Mouse (Mus musculus) layer of hippocampus, postnatal 10 days (tissue): ENCODE results near the gene Rps9. TPM values are rescaled to one million over a fixed set of nuclear protein-coding genes. Genes with fewer than 3 reads are reported as not detected.
"Not testable (repeated sequence)": the region's sequence is repeated elsewhere in the genome, so short reads cannot be mapped to it uniquely, and the experiment has no call there.

Experiments used
- DNase-seq, 2 experiments: peaks; one replicate each; pipeline ENCODE4 v3.0.0; 2021; ENCODE audit warnings: low spot score in 2 of 2
- total RNA-seq, 2 experiments: library from RNA; stranded (reverse); gene quantifications; 2 replicates each; pipeline ENCODE4 v1.2.3; 2021

Rps9 gene
- total RNA-seq, 2 experiments from 2014 or later, result 554 to 633 TPM

DNA sequence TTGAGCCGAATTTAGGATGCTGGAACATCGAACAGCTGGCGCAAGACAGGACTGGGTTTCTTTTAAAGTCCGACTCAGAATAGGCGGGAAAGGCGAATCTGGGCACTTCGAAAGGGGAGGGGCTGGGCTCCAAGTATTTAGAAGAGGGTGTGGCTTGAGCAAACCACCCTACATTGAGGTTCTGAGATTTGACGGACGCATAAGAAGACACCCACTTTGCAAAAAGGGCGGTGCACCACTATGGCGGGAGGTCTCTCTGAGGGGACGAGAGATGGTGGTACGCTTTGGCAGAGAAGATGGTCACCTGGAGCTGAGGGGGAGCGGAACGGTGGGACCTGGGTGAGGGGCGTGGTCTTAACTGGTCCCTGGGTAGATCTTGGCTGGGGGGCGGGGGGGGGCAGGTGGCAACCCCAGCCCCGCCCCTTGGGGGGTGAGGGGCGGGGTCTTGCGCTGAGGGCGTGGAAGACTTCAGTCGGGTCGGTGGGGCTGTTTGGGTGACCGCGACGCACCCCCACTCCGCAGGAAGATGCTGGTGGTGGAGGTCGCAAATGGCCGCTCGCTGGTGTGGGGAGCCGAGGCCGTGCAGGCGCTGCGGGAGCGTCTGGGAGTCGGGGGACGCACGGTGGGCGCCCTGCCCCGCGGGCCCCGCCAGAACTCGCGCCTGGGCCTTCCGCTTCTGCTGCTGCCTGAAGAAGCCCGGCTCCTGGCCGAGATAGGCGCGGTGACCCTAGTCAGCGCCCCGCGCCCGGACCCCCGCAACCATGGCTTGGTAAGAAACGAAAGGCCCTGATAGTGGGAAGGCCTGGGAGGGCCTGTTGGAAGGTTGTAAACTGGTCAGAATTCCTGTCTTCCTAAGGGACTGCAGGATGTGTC, 9.5 kb upstream of the Rps9 start:
- DNase-seq, result peak; percentile 46 to 63

GRCm38 (mm10) chr7:3694949-3695305, 8.9 kb upstream of the Rps9 start:
- DNase-seq, result not testable (repeated sequence)

GRCm38 (mm10) chr7:3698471-3698870, 5.3 kb upstream of the Rps9 start:
- DNase-seq, result no peak

DNA sequence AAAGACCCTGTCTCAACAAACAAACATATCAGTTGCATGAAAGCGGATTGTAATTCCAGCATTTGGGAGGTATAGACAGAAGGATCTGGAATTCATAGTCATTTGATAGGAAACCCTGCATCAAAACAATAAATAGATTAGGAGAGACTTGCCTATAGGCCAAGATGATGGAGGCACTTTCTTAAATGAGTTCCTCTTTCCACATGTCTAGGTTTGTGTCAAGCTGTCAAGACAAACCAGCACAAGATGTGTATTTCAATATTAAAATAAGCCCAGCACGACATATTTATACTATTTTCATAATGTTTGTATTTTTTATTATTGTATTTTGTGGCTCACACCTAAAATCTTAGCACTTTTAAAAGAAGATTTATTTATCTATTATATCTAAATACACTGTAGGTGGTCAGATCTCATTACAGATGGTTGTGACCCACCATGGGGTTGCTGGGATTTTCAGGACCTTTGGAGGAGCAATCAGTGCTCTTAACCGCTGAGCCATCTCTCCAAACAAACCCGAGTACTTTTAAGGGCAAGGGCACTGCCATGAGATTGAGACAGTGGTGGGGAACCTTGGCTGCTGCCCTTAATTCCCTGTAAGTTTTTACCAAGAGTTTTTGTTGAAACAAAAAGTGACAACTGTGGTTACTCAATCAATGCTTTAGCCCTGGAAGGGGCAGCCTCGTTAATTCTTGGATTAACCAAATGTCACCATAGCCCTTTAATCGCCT, 480 bp upstream of the Rps9 start:
- no peak for DNase-seq

DNA sequence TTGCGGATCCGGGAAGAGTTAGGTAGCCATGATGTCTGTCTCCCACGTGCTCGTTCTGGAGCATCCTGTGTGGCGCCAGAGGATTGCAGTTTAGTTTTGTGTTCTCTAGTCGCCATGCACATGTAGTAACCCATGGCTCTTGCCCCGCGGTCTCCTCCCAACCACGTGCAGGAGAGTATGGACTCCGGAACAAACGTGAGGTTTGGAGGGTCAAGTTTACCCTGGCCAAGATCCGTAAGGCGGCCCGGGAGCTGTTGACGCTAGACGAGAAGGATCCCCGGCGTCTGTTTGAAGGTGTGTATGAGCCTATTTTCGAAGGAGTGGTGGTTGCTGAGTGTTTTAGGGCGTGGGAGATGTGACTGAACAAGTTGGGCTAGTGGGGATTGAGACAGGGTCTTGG, 682 bp downstream of the Rps9 start:
- no peak for DNase-seq

DNA sequence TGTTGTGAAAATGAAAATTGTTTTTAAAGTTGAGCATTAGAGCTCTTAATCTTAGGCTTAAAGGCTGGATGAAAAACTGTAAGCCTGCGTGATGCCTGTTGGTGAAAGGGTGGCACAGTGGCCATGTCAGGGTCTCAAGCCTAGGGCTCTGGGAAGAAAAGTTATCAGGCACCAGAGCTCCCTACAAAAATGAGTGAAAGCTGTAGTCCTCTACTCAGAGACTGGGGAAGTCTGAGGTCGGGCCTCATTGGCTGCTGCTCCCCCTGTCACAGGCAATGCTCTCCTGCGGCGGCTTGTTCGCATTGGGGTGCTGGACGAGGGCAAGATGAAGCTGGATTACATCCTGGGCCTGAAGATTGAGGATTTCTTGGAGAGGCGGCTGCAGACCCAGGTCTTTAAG, 1.7 kb downstream of the Rps9 start:
- DNase-seq, result not testable (repeated sequence)

- DNase-seq, result no peak
Observed at GRCm38 (mm10) chr7:3705911-3706310, 2.1 kb downstream of the Rps9 start.

DNA sequence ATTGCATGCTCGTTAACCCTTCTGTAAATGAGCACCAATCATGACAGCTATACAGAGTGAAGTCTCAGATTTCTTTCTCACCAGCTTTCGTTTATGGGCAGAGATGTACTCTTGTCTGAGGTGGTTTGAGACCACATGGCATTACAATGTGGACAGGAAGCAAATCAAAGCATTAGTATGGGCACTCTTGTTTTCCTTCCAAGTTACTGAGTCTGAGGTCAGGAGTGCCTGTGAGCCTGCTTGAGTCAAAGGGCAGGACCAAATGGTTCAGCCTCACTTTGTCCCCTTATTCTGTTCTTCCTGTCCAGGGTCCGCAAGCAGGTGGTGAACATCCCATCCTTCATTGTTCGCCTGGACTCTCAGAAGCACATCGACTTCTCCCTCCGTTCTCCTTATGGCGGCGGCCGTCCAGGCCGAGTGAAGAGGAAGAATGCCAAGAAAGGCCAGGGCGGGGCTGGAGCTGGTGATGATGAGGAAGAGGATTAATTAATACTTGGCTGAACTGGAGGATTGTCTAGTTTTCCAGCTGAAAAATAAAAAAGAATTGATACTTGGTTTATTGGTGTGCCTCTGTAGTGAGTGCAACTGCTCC, 2.6 kb downstream of the Rps9 start:
- no peak for DNase-seq

GRCm38 (mm10) chr7:3707027-3707426, 3.2 kb downstream of the Rps9 start:
- no peak for DNase-seq

DNA sequence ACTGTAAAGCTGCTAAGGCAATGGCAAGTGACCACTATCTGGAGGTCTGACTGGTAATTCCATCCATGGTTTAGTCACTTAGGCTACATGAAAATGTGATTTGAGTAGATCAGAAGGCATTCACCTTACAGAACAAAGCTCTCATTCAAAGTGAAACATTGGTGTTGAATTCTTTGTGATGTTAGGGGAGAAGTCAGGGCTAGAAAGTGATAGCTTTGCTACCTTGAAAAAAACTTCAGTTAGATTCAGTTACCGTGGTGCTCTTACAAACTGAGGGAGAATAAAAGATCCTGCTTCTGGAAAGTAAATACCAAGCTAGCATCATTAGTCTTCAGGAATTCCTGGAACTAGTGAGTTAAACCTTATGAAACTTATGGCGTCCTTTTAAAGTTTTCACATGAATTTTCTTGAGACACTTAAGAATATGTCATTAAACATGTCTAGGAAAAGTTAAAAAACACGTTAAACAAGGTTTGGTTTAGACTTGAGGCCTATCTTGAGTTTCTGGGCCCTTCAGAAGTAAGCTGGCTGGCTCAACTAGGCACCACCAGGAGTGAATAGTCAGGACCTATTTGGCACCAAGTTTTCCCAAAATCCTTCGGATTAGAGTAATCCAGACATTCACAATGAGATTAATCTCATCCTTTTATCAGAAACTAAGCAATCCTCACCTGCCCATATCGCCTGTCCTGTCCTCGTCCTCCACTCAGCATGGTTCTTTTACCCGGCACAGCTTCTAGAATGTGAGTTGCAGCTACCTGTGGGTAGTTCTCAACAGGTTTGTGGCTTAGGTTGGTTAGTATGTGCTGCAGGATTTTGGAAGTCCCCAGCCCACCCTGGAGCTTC, 4.0 kb downstream of the Rps9 start:
- DNase-seq, result no peak

DNA sequence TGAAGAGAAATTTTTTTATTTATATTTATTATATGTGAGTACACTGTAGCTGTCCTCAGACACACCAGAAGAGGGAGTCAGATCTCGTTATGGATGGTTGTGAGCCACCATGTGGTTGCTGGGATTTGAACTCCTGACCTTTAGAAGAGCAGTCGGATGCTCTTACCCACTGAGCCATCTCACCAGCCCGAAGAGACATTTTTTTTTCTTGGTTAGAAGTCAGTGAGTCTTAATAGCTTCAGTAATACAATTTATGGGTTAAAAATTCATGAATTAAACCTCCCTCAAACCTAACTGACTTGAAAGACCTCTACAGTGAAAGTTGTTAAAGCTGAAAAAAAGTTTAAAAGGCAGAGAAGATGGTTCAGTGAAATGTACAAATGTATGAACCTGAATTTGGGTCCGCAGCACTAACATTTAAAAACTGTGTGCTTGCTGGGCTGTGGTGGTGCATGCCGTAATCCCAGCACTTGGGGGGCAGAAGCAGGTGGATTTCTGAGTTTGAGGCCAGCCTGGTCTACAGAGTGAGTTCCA, 4.7 kb downstream of the Rps9 start:
- DNase-seq, result not testable (repeated sequence)

- no peak for DNase-seq
Observed at GRCm38 (mm10) chr7:3709000-3709399, 5.2 kb downstream of the Rps9 start.

- DNase-seq, result no peak
Observed at GRCm38 (mm10) chr7:3712264-3712942, 8.6 kb downstream of the Rps9 start.

- peak; percentile 2 to 7 for DNase-seq
Observed at GRCm38 (mm10) chr7:3715249-3715648, 11.5 kb downstream of the Rps9 start.

- DNase-seq, result not testable (repeated sequence)
Observed at GRCm38 (mm10) chr7:3720268-3720667, 16.5 kb downstream of the Rps9 start, which contains the start of gene Pirb. Pirb (minus strand) TSS chr7:3720391.

GRCm38 (mm10) chr7:3725459-3725858, 21.7 kb downstream of the Rps9 start:
- DNase-seq, result not testable (repeated sequence)

GRCm38 (mm10) chr7:3732675-3733074, 28.9 kb downstream of the Rps9 start:
- not testable (repeated sequence) for DNase-seq
